Mouse (Mus musculus) 3134 (cell line): ENCODE measurements around the gene Taf4.

ENCODE experiments used
- DNase-seq: peaks from one replicate; pipeline ENCODE4 v3.0.0-alpha.2; 2011; ENCODE audit warnings: low spot score; ENCODE audit not compliant: insufficient read length; ENCODE audit errors: extremely low read depth

The Taf4 gene

GRCm38 (mm10) chr2:179867669-179868068 lies 108.8 kb downstream of the Taf4 start:
- DNase-seq = no peak

GRCm38 (mm10) chr2:179865097-179865496 lies 111.3 kb downstream of the Taf4 start:
- no peak for DNase-seq

GRCm38 (mm10) chr2:179863266-179863665 lies 113.2 kb downstream of the Taf4 start:
- no peak for DNase-seq

GRCm38 (mm10) chr2:179862676-179863075 lies 113.8 kb downstream of the Taf4 start:
- DNase-seq = no peak
